Mouse (Mus musculus) cerebellum, postnatal 10 days (tissue): ENCODE results near the gene 2210407C18Rik.

Source experiments
- DNase-seq, 2 experiments: peaks; one replicate each; pipeline ENCODE4 v3.0.0; 2021; ENCODE audit warnings: mixed read lengths in 2 of 2

Gene 2210407C18Rik

GRCm38 (mm10) chr11:58615975-58616374 is at the start of gene 2210407C18Rik:
2210407C18Rik (minus strand) TSS chr11:58616075.
- DNase-seq = no peak

- DNase-seq = no peak
These were observed 42.7 kb upstream of the 2210407C18Rik start, which contains the start of gene Olfr322 for GRCm38 (mm10) chr11:58658596-58658995. Olfr322 (plus strand) TSS chr11:58658782.

GRCm38 (mm10) chr11:58655151-58655550 is 39.3 kb upstream of the 2210407C18Rik start:
- DNase-seq = no peak

- peak; percentile 45 to 53 for DNase-seq
These were observed 27.5 kb upstream of the 2210407C18Rik start for GRCm38 (mm10) chr11:58643350-58643749.

- no peak for DNase-seq
These were observed 25.9 kb upstream of the 2210407C18Rik start for GRCm38 (mm10) chr11:58641638-58642358.

GRCm38 (mm10) chr11:58641057-58641456 is 25.2 kb upstream of the 2210407C18Rik start:
- no peak for DNase-seq

- peak; percentile 40 to 44 for DNase-seq
These were observed 24.5 kb upstream of the 2210407C18Rik start, which contains the start of gene Trim58 for GRCm38 (mm10) chr11:58640272-58640867. Trim58 (plus strand) TSS chr11:58640465.

GRCm38 (mm10) chr11:58638176-58638701 is 22.4 kb upstream of the 2210407C18Rik start:
- no peak for DNase-seq

- peak; percentile 59 to 67 for DNase-seq
These were observed 20.6 kb upstream of the 2210407C18Rik start for GRCm38 (mm10) chr11:58636376-58636977.

GRCm38 (mm10) chr11:58634878-58635277 is 19.0 kb upstream of the 2210407C18Rik start:
- DNase-seq = no peak

- no peak for DNase-seq
These were observed 14.5 kb upstream of the 2210407C18Rik start, which contains the start of gene Olfr323 for GRCm38 (mm10) chr11:58630401-58630800. Olfr323 (minus strand) TSS chr11:58630501.

GRCm38 (mm10) chr11:58626146-58626545 is 10.3 kb upstream of the 2210407C18Rik start:
- no peak for DNase-seq

- DNase-seq = no peak
These were observed 2.9 kb upstream of the 2210407C18Rik start for GRCm38 (mm10) chr11:58618793-58619192.

- DNase-seq = no peak
These were observed 2.5 kb upstream of the 2210407C18Rik start for GRCm38 (mm10) chr11:58618369-58618768.

- DNase-seq = peak; percentile 49 to 57
These were observed 1.3 kb downstream of the 2210407C18Rik start for GRCm38 (mm10) chr11:58614526-58614925.

- DNase-seq = no peak
These were observed 2.5 kb downstream of the 2210407C18Rik start for GRCm38 (mm10) chr11:58613359-58613758.

GRCm38 (mm10) chr11:58607030-58607429 is 8.8 kb downstream of the 2210407C18Rik start:
- DNase-seq = no peak

- no peak for DNase-seq
These were observed 9.5 kb downstream of the 2210407C18Rik start for GRCm38 (mm10) chr11:58606177-58606919.

- no peak for DNase-seq
These were observed 10.6 kb downstream of the 2210407C18Rik start for GRCm38 (mm10) chr11:58605228-58605627.

- DNase-seq = no peak
These were observed 11.2 kb downstream of the 2210407C18Rik start for GRCm38 (mm10) chr11:58604688-58605087.

- DNase-seq = no peak
These were observed 12.9 kb downstream of the 2210407C18Rik start for GRCm38 (mm10) chr11:58602800-58603560.

GRCm38 (mm10) chr11:58602062-58602461 is 13.8 kb downstream of the 2210407C18Rik start:
- DNase-seq = no peak
